Mouse (Mus musculus): ENCODE results near the gene Zyg11a.
"Not testable (repeated sequence)": the region's sequence is repeated elsewhere in the genome, so short reads cannot be mapped to it uniquely, and the experiment has no call there.

The Zyg11a gene

DNA sequence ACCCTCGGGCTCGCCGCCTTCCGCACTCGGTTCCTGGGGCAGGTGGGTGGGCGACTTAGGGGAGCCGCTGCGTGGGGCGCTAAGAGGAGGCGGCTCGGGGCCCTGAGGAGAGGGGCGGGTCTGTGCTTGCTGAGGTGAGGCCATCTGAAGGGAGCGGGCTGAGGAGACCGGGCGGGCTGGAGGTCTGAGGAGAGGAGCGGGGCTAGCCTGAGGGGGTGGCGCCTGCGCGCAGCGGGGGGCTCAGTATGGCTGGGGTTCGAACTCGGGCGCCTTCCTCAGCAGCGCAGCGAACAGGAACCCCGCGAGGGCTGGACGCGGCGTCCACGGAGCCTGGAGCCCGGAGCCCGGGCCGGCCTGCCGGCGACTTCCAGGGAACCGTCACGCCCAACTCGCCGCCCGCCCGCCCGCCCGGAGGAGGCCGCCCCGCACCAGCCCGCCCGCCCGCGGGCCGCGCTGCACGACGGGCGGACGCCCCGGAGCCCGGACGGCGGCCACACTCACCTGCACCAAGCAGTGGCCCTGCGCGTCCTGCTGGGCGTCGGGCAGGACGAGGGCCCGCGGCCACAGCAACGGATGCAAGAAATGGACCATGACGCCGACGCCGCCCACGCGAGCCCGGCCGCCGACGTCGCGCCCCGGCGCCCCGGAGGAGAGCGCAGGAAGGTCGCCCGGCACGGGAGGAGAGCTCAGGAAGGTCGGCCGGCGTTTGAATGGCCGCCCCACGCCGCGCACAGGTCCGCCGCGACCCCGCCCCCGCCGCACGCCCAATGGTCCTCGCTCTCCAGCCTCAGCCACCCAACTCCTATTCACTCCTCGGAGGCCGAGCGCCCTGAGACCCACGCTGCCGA, at the start of gene Zyg11a:
Gene Zyg11a (minus strand): TSS at position 717 of the 848 bp plus-strand sequence.
- in situ Hi-C loops (cut with MboI, MseI) = no loop called here

DNA sequence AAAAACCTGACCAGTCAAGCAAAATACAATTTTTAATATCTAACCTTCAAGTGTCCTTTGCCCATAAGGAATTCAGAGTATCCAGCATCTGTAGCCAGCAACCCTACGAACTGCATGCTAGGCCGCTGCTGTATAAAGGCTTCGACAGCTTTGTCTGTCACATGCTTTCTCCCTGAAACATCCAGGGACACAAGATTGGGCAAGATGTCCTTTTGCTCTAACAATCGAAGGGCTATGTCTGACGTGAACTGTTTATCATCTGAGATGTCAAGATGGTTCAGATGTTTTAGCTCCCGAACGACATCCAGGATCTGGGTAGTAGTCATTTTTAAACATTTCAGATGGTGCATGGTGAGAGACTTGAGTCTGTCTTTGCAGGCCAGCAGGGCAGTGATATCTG, 47.9 kb upstream of the Zyg11a start:
- in situ Hi-C loops (cut with MboI, MseI) = no loop called here

DNA sequence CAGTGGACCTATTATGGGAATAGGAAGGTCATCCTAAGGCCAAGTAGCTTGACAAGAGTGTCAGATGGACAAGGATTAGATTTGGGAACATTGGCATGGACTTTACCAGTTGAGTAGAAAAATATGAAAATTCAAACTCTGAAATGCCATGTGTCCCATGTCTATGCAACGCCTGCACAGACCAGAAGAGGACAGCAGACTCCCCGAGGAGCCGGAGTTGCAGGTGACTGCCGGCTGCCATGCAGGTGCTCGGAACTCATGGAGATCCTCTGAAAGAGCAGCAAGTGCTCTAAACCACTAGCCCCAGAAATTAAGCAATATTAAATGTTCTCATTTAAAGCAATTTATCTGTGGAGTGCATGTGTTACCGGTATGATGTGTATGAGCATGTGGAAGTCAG, 35.5 kb upstream of the Zyg11a start:
- in situ Hi-C loops (cut with MboI, MseI) = loop anchor here (5.0 kb wide), 1 partner anchor 74 kb away; the partner anchor contains the start of gene Coa7

DNA sequence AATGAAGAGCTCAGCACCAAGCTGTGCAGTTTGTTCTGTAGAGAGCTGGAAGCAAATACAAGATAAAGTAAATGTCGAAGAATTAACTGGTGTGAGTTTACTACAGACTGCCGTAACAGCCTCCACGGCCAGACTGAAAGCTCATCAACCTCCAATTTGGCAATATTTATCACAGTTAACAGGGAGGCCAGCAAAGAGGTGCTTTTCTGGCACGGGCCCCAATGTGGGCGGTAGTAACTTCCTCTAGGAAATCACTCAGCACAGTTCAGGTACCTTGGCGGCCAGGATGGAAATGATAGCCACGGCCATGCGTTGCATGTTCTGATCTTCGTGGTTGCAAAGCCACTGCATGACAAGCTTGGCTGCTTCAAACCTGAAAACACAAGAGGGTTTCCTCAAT, 32.7 kb upstream of the Zyg11a start:
- in situ Hi-C loops (cut with MboI, MseI) = loop anchor here (5.0 kb wide), 1 partner anchor 77 kb away; the partner anchor contains the start of gene Coa7

DNA sequence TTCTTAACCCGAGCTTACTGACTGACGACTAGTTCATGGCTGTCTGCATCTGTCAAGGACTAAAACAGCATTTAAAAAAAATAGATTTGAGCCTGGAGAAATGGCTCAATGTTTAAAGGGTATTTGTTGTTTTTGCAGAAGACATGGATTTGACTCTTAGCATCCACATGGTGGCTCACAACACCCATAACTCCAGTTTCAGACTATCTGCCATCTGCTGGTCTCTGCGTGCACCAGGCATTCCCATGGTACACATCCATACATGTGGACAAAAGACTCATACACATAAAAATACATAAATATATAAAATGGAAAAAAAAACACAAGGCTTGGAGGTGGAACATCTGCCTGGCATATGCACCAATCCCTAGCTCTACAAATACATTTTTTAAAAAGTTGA, 31.5 kb upstream of the Zyg11a start:
- in situ Hi-C loops (cut with MboI, MseI) = no loop called here

DNA sequence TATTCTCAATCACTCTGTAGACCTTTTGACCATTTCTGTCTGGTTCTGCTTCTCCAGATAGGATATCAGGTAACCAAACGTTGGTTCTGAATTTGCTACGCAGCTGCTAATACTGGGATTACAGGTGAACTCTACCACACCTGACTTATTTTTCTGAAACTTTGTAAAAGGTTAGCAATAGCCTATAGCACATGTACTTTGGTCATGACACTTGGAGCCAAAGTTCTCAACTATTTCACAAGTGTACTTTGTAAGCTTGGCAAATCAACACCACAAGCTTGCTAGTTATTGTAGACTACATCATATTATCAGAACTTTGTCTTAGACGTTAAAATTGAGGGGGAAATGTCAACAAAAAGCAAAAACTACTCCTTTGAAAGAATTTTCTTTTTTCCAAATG, 15.8 kb upstream of the Zyg11a start:
- in situ Hi-C loops (cut with MboI, MseI) = no loop called here

DNA sequence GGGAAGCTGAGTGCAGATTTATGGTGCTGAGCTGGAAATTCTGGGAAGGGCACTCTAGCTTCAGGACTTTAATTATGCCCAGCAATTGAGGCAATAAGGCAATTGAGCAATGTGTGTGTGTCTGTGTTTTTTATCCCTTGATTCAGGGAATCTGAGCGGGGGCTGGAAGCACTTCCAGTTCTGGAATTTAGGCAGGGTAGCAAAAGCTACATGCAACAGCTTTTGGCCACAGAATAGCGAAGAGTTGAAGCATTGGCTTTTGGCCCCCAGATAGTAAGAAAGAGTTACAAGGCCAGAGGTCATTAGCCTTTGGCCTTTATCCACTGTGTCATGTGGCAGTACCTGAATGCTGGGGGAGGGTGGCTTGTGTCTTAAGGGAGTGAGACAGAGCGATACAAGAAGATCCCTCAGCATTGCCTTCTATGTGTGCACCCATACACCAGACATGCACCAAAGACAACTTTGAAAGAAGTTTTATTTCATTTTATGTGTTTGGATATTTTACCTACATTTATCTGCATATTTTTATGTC, 7.6 kb upstream of the Zyg11a start:
- in situ Hi-C loops (cut with MboI, MseI) = no loop called here

DNA sequence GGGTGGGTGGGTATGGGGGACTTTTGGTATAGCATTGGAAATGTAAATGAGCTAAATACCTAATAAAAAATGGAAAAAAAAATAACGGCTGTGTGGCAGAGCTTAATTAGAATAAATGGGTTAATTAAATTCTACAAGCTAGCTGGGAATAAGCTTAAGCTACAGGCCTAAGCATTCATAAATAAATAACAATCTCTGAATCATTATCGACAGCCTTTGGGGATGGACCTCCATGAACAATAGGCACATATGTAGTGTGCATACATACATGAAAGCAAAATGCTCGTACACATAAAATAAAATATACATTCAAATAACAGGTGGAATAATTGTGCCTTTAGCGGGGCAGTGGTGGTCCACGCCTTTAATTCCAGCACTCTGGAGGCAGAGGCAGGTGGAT, 4.7 kb upstream of the Zyg11a start:
- in situ Hi-C loops (cut with MboI, MseI) = no loop called here

DNA sequence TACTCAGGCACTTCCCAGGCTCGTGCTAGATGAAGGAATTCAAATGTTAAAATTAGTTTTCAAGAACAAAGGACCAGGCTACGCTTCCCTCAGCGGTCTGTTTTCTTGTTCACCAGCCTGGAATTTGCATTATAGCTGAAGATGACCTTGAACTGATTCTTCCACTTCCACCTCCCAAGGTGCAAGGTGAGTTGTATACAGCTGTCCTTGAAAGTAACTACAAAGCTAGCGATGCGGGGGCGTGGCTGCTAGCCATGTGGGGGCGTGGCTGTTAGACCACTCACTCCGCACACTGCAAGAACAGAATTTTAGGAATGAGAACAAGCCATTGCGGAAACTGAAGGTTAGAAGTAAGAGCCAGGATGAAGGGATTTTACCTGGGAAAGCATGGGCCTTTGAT, 1.2 kb upstream of the Zyg11a start:
- in situ Hi-C loops (cut with MboI, MseI) = no loop called here

DNA sequence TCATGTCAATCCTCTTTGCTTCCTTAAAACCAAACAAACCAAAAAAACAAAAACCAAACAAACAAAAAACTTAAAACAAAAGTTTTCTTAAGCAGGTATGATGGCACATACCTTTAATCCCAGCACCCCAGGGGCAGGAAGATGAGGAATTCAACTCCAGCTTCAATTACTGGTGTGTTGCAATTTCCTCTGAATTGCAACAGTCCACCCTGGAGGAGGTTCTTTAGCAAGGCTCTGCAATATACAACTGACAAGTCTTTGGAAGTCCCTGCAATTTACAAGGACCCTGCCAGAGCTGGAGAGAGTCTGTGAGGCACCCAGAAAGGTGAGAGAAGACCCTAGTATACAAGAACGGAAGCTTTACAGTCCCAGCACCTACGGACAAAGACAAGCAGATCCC, 4.8 kb downstream of the Zyg11a start:
- in situ Hi-C loops (cut with MboI, MseI) = no loop called here

DNA sequence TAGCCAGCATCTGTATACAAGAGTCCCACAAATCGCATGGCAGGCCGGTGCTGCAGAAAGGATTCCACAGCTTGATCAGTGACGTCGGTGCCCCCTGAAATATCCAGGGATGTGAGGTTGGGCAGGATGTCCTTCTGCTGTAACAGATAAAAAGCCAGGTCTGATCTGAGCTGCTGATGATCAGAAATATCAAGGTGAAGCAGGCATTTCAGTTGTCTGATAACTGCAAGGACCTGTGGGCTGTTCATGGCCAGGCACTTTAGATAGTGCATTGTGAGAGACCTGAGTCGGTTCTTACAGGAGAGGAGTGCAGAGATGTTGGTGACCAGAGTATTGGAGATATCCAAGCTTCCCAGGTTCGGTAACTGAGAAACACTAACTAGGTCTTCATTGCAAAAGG, 13.2 kb downstream of the Zyg11a start:
- in situ Hi-C loops (cut with MboI, MseI) = no loop called here

DNA sequence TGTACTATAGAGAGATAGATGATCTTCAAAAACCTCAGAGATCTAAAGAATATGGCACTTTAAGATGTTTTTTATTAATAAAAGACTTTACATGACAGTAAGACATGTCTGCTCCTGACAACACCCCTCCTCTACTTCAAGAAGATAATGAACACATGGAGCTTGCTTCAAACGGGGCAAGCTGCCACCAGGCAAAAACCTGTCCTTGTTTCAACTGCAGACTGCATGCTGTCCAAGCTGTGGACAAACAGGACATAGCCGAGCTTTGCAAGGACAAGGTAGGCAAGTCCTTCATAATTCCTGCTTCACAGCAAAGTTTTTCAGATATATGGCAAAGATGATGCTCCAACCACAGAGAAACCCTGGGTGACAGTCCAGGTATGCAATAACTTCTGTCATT, 18.6 kb downstream of the Zyg11a start:
- in situ Hi-C loops (cut with MboI, MseI) = no loop called here

DNA sequence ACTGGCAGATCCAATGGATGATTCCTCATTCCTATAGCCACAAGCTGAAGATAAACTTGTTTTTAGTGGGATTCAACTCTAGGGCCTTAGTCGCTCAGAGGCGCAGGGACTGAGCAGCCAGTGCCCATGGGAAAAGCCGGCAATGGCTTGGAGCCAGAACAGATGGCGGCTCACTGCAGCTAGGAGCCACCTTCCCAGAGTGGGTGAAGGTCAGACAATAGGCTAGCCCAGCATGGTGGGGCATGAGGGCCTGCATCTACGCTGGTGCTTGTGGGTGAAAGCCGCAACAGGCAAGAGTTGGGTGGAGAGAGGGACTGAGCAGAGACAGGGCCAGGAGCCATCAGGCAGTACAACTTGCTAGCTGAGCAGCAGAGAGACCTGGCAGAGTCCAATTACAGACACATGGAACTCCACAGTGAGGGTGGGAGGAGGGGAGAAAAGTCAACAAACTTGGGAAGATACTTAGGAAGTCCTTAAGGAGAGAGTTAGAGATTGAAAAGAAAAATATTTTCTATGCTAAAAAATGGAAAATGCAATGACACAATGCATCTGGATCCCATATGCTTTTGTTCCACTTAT, 21.5 kb downstream of the Zyg11a start:
- in situ Hi-C loops (cut with MboI, MseI) = no loop called here

DNA sequence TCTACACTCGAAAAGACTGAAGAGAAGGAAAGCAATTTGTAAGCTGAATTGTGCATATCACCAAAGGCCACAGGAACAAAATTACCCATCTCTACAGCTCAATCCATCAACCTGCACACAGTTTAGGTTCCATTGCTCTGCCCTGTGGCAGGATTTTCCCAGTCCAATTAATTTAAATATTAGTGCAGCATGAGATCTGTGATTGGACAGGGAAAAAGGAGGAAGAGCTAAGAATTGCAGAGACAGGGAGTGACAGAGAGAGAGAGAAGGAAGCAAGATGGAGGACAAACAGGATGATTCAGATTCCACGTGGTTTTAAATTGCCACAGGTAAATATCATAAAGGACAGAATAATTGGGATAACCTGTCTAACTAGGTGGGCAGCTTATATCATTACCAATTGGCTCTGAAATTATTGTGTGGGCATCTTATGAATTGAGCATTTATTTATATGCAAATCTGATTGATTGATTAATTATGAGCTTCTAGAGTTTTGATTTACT, 25.0 kb downstream of the Zyg11a start:
- in situ Hi-C loops (cut with MboI, MseI) = no loop called here

DNA sequence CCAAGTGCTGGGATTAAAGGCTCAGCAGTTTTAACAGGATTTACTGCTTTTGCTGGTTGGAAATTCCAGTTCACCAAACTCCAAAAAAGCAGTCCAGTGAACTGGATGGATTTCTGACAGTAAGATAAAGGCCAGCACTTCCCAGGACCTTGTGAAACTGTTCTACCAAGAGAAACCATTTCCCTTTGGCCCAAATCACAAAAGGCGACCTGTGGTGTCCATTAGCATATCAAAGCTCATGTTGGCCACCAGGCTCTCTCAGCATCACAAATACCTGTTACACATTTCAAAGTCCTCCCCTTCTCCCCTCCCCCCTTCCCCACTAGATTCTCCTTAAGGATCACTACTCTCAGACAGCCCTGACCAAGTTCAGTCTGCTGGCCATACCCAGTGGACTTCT, 35.6 kb downstream of the Zyg11a start:
- in situ Hi-C loops (cut with MboI, MseI) = no loop called here

DNA sequence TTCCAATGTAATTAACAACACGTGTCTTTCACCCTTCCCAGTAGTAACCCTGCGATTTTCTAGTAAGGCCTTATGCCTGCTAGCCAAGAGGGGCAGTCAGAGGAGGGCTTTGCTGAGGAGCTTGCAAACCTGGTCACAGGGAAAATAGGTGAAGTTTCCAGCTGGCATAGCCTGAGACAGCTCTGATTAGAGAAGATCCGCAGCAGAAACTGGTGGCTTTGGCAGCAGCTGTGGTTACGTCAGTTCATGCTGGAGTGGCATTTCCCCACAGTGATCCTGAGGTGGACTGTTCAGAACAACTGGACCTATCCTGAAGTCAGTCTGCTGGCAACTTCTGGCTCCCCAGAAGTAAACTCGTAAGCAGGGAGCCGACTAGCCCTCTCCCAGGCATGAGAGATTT, 49.8 kb downstream of the Zyg11a start:
- in situ Hi-C loops (cut with MboI, MseI) = no loop called here

DNA sequence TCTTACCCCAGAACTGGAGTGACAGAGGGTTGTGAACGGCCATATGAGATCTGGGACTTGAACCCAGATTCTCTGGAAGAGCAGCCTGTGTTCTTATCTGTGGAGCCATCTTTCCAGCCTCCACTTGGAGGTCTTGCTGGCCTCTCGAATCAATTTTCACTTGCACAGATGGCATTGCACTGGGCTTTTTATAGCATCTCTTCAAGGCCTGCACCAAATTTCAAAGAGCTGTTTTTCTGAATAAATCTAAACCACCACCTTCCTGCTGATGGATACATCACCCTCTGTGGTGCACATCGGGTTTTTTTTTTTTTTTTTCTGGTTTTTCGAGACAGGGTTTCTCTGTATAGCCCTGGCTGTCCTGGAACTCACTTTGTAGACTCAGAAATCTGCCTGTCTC, 51.0 kb downstream of the Zyg11a start:
- in situ Hi-C loops (cut with MboI, MseI) = no loop called here

DNA sequence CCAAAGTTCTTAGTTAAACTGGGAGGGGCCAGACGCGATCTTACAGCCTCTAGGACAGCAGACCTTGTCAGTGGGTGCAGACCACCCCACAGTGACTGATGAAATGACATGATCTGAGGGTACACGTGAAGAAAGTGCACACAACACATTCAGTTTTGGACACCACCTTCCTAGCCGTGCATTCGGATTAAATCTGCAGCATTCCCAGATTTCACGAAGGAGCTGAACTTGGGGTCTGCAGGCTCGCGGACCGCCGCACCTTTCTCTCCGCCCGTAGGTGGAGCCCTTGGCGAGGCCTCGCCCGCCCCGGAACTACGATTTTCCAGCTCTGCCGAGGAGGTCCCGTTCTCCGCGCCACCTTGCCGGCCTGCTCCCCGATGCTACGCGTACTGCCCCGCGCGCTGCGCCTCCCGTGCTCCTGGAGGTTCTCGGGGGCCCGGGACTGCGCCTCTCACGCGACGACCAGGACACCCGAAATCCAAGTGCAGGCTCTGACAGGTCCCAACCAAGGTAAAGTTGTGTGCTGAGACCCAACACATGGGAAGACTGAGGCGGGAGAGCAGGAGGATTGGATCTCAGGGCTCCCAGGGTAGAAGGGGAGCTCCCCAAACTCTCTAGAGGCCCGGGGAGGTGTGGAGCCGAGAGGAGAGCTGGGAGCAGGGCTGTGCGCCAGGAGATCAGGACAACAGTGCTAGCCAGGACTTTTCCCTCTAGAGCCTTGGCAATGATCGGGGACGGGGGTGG, 52.5 kb downstream of the Zyg11a start, which contains the start of gene Echdc2:
Gene Echdc2 (plus strand): TSS at position 286 of the 744 bp plus-strand sequence.
- in situ Hi-C loops (cut with MboI, MseI) = no loop called here

DNA sequence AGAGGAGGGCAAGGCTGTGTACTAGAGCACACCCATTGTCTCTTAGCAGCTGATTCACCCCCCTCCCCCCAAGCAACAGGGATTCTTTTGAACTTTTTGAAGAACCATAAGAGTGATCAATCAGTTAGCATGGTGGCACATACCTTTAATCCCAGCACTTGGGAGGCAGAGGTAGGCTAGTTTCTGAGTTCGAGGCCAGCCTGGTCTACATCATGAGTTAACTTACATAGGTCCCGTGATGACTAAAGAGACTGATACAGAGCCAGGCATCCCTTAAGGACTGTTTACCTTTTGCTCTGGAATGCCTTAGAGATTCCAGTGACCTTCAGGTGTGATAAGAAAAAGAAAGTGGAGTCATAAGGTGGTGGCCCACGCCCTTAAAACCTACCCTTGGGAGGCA, 54.6 kb downstream of the Zyg11a start:
- in situ Hi-C loops (cut with MboI, MseI) = no loop called here

DNA sequence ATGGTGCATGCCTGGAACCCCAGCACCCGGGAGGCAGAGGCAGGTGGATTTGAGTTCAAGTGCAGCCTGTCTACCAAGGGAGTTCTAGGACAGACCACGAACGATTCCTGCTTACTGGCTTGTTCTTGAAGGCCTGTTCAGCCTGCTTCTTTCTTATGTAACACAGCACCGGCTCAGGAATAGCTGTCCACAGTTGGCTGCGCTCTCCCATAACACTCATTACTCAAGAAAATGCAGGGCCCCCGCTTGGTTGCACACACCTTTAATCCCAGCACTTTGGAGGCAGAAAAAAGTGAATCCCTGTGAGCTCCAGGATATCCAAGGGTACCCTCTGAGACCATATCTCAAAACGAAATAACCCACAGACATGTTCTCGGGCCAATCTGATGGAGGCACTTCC, 55.9 kb downstream of the Zyg11a start:
- in situ Hi-C loops (cut with MboI, MseI) = no loop called here

DNA sequence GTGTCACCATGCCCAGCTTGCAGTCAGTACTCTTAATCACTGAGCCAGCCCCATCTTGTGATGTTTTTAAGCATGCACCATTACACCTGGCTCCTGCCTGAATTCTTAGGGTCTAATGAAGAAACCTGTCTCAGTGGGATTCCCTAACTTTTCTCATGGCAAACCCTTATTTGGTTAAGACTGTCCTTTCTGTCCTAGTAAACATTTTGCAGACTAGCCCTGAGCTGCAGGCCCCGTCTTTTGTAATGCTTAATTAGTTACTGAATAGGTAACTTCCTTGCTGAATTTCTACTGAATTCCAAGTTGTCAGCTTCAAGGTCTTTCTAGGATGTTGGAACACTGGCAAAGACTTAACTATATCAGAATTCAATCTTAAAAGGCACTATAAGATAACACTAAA, 62.7 kb downstream of the Zyg11a start:
- in situ Hi-C loops (cut with MboI, MseI) = not testable (repeated sequence)

DNA sequence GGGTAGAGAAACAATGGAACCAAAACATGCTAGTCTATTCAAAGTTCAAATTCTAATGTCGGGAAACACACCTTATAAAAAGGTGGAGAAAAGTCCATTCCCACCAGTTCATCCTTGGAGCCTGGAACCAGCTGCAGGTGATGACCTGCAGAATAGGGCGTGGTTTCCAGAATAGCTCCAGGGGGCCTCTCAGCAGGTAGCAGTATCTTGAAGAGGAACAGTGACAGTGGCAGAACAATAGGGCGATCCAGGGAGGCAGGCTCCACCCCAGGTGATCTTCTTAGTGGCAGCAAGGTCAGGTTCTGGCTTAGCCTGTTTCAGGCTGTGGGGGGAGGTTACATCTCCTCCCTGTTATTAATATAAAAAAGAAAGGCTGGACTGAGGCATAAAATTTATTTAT, 72.3 kb downstream of the Zyg11a start:
- in situ Hi-C loops (cut with MboI, MseI) = not testable (repeated sequence)

All from regulatory T cell (primary cell).